Mouse (Mus musculus): ENCODE results near the gene Scarb1.

The Scarb1 gene

DNA sequence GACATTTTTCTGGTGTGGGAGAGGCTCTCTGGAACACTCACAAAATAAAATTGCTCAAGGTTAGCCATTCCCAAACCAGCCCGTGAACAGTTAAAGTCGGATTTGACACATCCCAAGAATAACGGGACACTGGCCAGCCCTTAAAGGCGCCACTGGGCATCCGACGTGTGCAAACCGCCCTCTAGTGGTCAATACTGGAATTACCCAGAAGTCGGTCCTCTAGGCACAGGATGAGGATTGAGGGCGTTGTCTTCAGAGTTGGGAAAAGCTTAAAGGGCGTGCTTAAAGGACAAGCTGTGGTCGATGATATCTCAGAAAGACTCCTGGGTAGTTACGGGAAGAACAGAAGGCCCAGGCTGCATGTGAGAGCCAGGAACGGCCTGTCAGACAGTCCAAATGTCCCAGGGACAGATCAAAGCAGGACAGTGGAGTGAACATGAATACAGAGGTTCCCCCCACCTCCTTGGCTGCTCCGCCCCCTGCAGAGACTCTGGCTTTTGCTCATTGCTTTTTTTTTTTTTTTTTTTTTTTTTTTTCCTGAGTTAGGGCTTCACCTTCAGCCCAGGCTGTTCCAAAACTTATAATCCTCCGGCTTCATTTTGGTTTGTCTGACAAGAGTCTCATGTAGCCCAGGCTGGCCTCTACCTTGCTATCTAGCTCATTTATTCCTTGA is 69.2 kb downstream of the Scarb1 start:
- DNase-seq (ENCODE audit: low read depth, low spot score): peak; percentile 69

- no peak for DNase-seq (ENCODE audit: low read depth, low spot score)
Observed at GRCm38 (mm10) chr5:125270587-125271130, 70.2 kb downstream of the Scarb1 start.

DNA sequence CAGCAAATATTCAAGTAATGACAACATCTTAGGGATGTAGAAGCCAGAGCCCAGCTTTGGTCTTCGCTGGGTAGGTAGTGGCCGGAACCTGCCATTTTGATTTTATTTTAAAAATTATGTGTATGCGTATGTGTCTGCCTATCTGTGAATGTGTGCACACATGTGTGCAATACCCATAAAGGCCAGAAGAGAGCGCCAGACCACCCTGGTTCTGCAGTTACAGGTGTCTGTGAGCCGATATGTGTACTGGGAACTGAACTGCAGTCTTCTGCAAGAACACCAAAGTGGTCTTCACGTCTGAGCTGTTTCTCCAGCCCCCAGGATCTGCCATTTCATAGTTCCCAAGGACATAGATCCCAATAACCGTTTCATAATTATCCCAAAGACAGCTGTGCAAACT is 71.1 kb downstream of the Scarb1 start:
- DNase-seq (ENCODE audit: low read depth, low spot score): no peak

- DNase-seq (ENCODE audit: low read depth, low spot score): no peak
Observed at GRCm38 (mm10) chr5:125269399-125269798, 71.5 kb downstream of the Scarb1 start.

GRCm38 (mm10) chr5:125268033-125268765 is 72.7 kb downstream of the Scarb1 start:
- DNase-seq (ENCODE audit: low read depth, low spot score): no peak

- DNase-seq (ENCODE audit: low read depth, low spot score): no peak
Observed at GRCm38 (mm10) chr5:125267150-125267961, 73.5 kb downstream of the Scarb1 start.

DNA sequence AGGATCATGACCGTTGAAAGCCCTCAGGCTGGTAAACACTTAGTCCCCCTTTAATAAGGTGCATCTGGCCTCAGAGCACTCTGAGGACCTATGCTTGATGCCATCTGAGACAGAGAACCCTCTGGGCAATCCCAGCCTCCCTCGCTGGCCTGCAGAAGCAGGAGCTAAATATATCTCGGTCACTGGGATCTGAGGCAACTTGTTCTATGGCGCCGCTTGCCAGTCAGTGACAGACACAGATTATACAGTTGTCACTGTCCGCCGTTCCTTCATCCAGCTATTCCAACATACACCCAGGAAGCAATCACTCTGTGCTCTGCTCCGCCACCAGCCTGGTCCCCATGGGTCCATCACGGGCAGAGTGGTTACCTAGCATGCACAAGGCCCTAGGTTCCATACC is 74.8 kb downstream of the Scarb1 start:
- no peak for DNase-seq (ENCODE audit: low read depth, low spot score)

DNA sequence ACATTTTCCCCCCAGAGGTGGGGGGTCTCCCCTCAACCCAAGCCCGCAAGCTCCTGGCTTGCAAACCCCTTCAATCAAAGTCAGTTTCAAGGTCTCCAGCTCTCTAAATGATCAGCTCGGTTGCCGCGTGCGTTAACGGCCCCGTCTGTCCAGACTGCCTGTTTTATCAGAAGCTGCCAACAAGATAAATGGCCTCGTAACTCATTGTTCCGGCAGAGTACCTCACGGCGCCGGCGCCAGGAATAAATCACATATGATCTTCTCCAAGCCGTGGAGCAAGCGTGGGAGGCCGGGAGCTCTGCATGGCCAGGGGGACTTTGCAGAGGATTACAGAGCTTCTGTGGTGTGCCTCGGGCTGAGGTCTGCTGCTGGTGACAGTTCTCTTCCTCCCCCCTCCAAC is 76.2 kb downstream of the Scarb1 start:
- no peak for DNase-seq (ENCODE audit: low read depth, low spot score)

GRCm38 (mm10) chr5:125262578-125262977 is 78.3 kb downstream of the Scarb1 start:
- no peak for DNase-seq (ENCODE audit: low read depth, low spot score)

DNA sequence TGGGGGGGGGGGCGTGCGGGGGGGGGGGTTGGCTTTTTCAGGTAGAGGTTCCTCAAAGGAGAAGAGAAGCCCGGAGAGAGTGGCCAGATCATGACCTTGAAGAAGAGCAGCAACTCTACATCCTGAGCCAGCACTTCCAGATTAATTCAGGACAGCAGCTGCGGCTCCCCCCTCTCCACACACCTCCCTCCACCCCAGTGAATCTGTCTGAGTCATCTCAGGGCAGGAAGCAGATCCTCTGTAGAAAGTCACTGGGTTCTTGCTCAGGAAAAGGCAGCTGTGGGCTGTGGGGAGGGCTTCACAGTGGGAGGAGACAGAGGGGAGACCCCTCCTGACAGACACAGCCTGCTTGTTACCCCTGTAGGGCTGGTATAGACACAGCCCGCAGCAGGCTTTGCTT is 87.0 kb downstream of the Scarb1 start:
- no peak for DNase-seq (ENCODE audit: low read depth, low spot score)

DNA sequence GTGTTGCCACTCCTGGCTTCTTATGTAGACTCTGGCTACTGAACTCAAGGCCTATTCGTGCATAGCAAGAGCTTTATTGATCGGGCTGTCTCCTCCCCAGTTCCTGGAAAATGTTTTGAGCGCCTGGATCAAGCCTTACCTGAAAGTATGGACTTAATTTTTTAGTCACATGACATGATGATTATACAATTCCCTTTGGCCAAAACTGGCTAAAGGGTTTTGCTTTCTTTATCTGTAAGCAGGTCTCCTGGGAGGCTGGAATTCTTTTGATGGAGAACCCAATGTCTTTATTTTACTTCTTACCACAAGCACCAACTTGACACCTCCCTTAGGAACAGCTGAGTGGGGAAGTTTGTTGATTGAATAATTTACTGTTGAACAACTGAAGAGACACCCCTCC is 87.4 kb downstream of the Scarb1 start:
- DNase-seq (ENCODE audit: low read depth, low spot score): no peak

DNA sequence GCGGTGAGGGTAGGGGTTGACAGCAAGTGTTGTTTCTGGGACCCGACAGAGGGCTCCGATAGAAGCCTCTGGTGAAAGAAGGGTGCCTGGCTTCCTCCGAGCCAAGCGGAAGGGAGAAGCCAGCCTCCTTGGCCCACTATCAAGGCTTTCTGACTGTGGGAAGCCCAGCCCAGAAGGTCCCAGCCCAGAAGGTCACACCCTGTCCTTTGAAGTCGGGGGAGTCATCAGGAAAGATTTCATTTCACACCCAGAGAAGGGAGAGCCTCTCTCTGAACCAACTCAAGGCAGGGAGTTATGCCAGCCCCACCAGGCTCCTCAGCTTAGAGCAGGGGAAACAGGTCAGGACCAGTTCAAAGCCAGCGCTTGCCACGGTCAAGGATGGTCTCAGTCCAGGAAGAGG is 88.2 kb downstream of the Scarb1 start:
- DNase-seq (ENCODE audit: low read depth, low spot score): no peak

- no peak for DNase-seq (ENCODE audit: low read depth, low spot score)
Observed at GRCm38 (mm10) chr5:125251885-125252615, 88.8 kb downstream of the Scarb1 start.

DNA sequence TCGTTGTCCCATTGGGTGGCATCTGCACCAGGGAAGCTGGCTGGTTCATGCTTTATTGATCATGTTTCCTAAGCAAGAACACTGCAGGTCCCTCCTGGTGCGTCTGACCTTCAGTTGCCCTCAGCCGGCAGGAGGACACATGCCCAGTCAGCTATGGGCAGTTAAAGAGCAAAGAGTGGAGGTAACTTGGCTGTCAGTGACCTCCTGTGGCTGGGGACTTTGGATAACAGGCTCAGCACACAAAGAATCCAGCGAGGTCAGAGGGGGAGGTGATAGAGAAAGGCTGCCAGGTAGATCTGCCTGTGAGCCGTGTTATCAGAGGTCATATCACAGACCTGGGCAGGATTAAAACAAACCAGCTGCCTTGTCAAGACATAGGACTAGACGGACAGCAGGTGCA is 91.7 kb downstream of the Scarb1 start:
- no peak for DNase-seq (ENCODE audit: low read depth, low spot score)

DNA sequence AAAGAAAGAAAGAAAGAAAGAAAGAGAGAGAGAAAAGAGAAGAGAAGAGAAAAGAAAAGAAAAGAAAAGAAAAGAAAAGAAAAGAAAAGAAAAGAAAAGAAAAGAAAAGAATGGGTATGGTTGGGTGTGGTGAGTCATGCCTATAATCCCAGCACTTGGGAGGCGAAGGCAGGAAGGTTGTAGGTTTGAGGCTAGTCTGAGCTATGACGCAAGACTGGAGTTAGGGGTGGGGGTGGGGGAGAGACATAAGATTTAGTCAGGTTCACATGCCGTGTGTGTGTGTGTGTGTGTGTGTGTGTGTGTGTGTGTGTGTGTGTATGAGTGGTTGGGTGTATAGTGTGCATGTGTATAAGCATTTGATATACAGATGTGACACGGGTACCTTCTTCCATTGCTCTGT is 94.2 kb downstream of the Scarb1 start:
- no peak for DNase-seq (ENCODE audit: low read depth, low spot score)

DNA sequence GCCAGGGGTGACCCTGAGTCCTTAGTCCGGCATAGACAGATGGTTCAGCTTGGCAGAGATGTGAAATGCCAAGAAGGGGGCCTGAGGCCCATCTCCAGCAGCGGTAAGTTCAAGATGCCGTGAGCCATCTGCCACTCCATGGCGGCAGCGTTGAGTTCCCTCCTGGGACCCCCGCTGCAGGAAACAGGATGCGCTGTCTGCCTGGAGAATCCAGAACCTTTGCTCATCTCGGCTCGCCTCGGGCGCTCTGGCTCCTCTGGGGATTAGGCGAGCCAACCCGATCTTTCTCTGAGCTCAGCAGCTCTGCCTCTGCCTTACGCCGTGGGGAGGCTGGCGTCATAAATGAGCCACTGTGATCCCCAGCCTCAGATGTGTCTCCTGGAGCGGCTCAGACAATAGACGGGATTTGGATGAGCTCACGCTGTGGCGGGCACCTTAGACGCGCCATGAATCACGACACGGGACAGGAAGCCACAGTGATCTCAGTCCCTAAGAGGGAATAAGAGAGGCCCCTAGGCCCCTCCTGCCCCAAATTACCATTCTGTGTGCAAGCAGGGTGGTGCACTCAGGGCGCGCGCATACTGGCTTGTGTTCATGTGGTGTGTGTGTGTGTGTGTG is 95.3 kb downstream of the Scarb1 start:
- DNase-seq (ENCODE audit: low read depth, low spot score): peak; percentile 77

DNA sequence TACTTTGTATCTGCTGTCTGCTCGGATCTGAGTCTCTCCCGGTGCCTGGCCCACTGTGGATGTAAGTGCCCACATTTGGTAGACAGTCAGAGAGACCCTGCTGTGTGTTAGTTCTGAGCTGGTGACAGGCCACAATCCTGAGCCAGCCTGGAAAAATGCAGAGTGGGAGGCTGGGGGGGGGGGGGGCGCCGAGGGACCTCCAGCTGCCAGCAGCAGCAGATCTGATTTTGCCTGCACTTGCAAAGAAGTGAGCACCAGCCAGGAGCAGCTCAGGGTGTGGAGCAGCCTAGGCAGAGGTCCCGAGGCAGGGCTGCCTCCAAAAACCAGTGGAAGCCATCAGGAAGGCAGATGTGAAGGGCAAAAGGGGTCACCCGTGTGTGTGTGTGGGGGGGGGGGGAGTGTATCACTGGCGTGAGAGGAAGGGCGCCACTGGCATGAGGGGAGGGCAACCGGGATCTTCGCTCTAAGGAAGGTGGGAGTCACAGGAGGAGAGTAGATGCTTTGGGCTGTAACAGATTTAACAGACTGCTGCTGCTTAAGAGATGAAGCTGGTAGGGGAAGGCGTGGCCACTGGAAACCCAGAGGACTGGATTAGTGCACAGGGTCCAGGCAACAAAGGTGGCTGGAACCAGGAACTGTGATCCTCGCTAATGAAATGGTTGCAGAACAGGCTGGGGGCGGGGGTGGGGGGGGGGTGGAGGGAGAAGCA is 95.9 kb downstream of the Scarb1 start:
- DNase-seq (ENCODE audit: low read depth, low spot score): no peak

DNA sequence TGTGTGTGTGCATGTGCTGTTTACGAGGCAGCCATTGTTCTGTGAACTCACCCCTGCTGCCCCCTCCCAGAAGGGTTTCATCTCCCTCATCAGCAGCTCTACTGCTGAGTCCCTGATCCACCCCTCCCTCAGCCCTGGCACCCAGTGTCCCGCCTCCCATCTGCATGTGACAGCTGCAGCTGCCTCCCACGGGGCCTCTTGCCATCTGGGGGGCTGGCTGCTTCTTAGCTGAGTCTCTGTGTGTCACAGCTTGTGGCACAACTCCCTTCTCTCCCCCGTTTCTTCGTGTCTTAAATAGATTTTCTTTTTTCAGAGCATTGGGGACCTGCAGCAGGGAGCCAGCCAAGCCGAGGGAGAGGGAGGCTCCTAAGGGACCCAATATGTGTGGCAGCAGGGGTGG is 97.0 kb downstream of the Scarb1 start:
- no peak for DNase-seq (ENCODE audit: low read depth, low spot score)

GRCm38 (mm10) chr5:125242111-125242510 is 98.8 kb downstream of the Scarb1 start:
- DNase-seq (ENCODE audit: low read depth, low spot score): no peak

DNA sequence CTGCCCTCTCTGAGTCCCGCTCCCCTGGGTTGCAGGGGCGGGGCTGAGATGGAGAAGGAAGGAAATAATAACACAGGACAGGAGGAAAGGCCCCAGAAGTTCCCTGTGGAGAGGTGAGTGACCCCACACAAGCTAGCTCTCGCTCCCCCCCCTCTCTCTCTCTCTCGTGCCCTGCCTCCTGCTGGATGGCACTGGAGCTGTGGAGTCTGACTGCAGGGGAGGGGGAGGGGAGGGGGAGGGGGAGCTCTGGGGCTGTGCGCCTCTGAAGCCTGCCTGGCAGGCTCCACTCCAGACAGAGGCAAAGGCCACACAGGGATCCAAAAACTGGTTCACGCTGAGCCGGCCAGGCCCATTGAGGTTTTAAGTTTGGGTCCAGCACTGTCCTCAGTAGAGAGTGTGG is 99.3 kb downstream of the Scarb1 start:
- DNase-seq (ENCODE audit: low read depth, low spot score): no peak
